In the genomic region with DNA sequence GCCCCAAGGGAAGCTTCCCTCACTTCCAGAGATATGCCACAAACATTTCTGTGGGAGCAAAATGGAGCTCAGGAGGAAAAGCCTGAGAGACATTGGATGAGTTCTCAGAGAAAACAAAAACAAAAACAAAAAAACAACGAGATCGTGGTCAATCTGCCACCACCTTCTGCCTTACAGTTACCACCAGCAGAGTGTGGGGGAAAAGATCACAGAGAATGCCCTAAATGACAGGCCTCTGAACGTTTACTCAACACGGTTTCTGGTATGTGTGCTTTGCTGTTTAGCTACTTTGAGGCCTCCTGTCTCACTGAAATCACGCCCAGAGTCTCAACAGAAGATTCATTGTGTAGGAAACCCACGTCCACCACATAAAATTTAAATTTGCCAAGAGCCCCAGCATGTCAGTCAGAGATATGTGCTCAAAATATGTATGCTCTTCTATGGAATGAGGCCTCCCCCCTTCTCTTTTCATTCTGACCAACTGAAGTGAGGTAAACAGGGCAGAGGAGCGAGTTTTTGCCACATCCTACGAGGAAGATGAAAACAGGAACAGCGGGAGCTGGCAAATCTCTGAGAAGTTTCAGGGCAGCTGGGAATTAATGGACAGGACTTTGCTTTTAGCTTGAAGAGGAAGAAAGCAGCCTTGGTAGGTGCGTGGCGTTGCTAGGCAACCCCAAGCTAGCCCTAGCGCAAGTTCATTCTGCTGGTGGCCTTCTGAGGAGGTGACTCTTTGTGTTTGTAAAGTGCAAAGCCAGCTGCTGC, we compare ENCODE assay signal across 8 mouse cellular contexts.
DNase-seq lines count a peak whose midpoint lies in the region; ATAC-seq lines count a peak whose summit lies in the region.
"Had no signal": no experiment of that assay in that cellular context is flagged by ENCODE, and none has a peak within 500 bp of the region (broad histone marks: within the 10 kb centered on the region; RNA-seq: fewer than 3 reads in every experiment).

No protein-coding gene starts in this region.

- 19% methylated on average over 12 of the region's 12 CpGs for WGBS in hindbrain, embryonic 12.5 days
- 31% methylated on average over 12 of the region's 12 CpGs for WGBS in limb, embryonic 15.5 days
- WGBS in intestine, embryonic 16.5 days: 23% methylated on average over 12 of the region's 12 CpGs

- H3K9ac ChIP-seq in hindbrain, embryonic 12.5 days: no peak overlapping the region
- H3K9ac ChIP-seq in limb, embryonic 15.5 days: no peak overlapping the region
- no peak overlapping the region for H3K9ac ChIP-seq in intestine, embryonic 16.5 days (ENCODE audit: low read depth, low read length)
- H3K9ac ChIP-seq: liver, embryonic 15.5 days had no signal

- H3K4me1 ChIP-seq in hindbrain, embryonic 12.5 days: peaks cover 39% of the 10 kb centered on the region
- H3K4me1 ChIP-seq in limb, embryonic 15.5 days: no peaks in the 10 kb centered on the region; the same call in 1 of the 2 replicates
- no peaks in the 10 kb centered on the region for H3K4me1 ChIP-seq in intestine, embryonic 16.5 days (ENCODE audit: control insufficient read depth, insufficient read depth, low read length)
- H3K4me1 ChIP-seq: liver, embryonic 15.5 days had no signal

- ATAC-seq in hindbrain, embryonic 12.5 days (ENCODE audit: low FRiP score): peak; percentile 54; the same call in 1 of the 2 replicates
- ATAC-seq in limb, embryonic 15.5 days (ENCODE audit: insufficient number of reproducible peaks, low FRiP score, low TSS enrichment, low read depth): no peak
- ATAC-seq in intestine, embryonic 16.5 days: no peak

- peak overlapping the region; percentile 64 for H3K27ac ChIP-seq in hindbrain, embryonic 12.5 days
- H3K27ac ChIP-seq in limb, embryonic 15.5 days: peak overlapping the region; percentile 14
- H3K27ac ChIP-seq in intestine, embryonic 16.5 days (ENCODE audit: low read length): no peak overlapping the region
- H3K27ac ChIP-seq: liver, embryonic 15.5 days had no signal

- no peaks in the 10 kb centered on the region for H3K9me3 ChIP-seq in hindbrain, embryonic 12.5 days (replicated peaks)
- H3K9me3 ChIP-seq in limb, embryonic 15.5 days: no peaks in the 10 kb centered on the region
- H3K9me3 ChIP-seq in intestine, embryonic 16.5 days (ENCODE audit: control insufficient read depth, low read length): no peaks in the 10 kb centered on the region
- H3K9me3 ChIP-seq: liver, embryonic 15.5 days had no signal

- no peak overlapping the region for H3K4me3 ChIP-seq in hindbrain, embryonic 12.5 days
- no peak overlapping the region for H3K4me3 ChIP-seq in limb, embryonic 15.5 days
- no peak overlapping the region for H3K4me3 ChIP-seq in intestine, embryonic 16.5 days (ENCODE audit: low read length)
- H3K4me3 ChIP-seq: liver, embryonic 15.5 days had no signal

- H3K27me3 ChIP-seq in hindbrain, embryonic 12.5 days: no peaks in the 10 kb centered on the region
- H3K27me3 ChIP-seq in limb, embryonic 15.5 days: no peaks in the 10 kb centered on the region
- no peaks in the 10 kb centered on the region for H3K27me3 ChIP-seq in intestine, embryonic 16.5 days (replicated peaks; ENCODE audit: control insufficient read depth, insufficient read depth, low read length)
- H3K27me3 ChIP-seq: liver, embryonic 15.5 days had no signal

- no peaks in the 10 kb centered on the region for H3K36me3 ChIP-seq in hindbrain, embryonic 12.5 days
- no peaks in the 10 kb centered on the region for H3K36me3 ChIP-seq in limb, embryonic 15.5 days
- H3K36me3 ChIP-seq in intestine, embryonic 16.5 days (ENCODE audit: control insufficient read depth, insufficient read depth, low read length): no peaks in the 10 kb centered on the region
- H3K36me3 ChIP-seq: liver, embryonic 15.5 days had no signal

- H3K4me2 ChIP-seq in hindbrain, embryonic 12.5 days (replicated peaks): no peak overlapping the region
- no peak overlapping the region for H3K4me2 ChIP-seq in limb, embryonic 15.5 days
- H3K4me2 ChIP-seq in intestine, embryonic 16.5 days (ENCODE audit: low read depth, low read length): no peak overlapping the region
- H3K4me2 ChIP-seq: liver, embryonic 15.5 days had no signal

- peak; percentile 79 for DNase-seq in Muller cell, postnatal 12 days (ENCODE audit: inconsistent ontology term)
- DNase-seq in embryo, embryonic 10 days (ENCODE audit: low spot score): peak; percentile 80
- no peak for DNase-seq in adipocyte (ENCODE audit: low spot score)
- DNase-seq in urinary bladder, postnatal 25 days (ENCODE audit: low spot score): no peak

Comparison
In these comparisons a context has a peak if more than half of its experiments do, and no peak if none do; other contexts are left out.
1. DNase-seq: peak in Muller cell, postnatal 12 days (single experiment) and embryo, embryonic 10 days (single experiment); none in adipocyte (single experiment) and urinary bladder, postnatal 25 days (single experiment).